Mouse (Mus musculus) heart, postnatal 0 days (tissue): ENCODE data around the gene Sept9.

Experiments used
- CTCF ChIP-seq: IDR thresholded peaks from 2 replicates; pipeline ENCODE4 v1.5.1; 2016; ENCODE audit warnings: antibody characterized with exemption, control low read depth, low read depth
- EP300 ChIP-seq: IDR thresholded peaks from 2 replicates; pipeline ENCODE4 v1.6.1; 2016; ENCODE audit warnings: antibody characterized with exemption, low read depth

DNA sequence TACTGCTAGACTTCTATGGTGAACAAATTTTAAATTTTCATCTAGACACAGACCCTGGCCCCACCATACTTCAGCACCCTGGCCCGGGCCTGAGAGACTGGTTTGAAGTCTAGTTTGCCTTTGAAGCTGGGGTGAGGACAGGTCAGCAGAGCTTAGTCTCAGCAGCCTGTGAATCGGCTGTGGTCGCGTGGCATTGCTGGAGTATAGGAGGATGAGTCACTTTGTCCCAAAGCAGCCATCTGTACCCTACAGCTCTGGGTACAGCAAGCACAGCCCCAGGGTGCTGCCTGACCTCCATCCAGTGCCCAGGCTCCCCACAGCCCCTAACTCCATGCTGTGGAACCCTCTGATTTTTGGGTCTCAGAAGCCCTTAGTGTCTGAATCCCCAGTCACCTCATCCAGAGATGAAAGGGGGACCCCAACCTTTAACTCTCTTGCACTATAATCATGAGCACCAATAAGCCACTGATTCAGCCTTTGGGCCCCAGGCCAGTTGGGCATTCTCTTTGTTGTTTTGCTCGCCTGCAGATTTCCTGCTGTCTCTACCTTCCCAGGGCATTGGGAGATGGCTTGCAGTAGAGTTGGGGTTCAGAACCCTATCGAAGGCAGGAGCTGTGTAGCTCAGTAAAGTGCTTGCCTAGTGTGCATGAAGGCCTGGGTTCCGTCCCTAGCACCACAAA, 106.2 kb downstream of the Sept9 start:
- TF ChIP-seq CTCF (no peak), EP300 (no peak)
